Mouse (Mus musculus) layer of hippocampus, postnatal 25 days (tissue): ENCODE results near the gene Brap. TPM values are rescaled to one million over a fixed set of nuclear protein-coding genes. Genes with fewer than 3 reads are reported as not detected.

ENCODE experiments used
- DNase-seq, 2 experiments: peaks; one replicate each; pipeline ENCODE4 v3.0.0; 2022; ENCODE audit warnings: mixed read lengths in 2 of 2, low spot score in 1 of 2; ENCODE audit errors: extremely low spot score in 1 of 2
- total RNA-seq, 2 experiments: library from RNA; stranded (reverse); gene quantifications; 2 replicates each; pipeline ENCODE4 v1.2.3; 2021

The Brap gene
- total RNA-seq, 2 experiments from 2014 or later = 63.2 to 63.6 TPM

GRCm38 (mm10) chr5:121712232-121712933 lies 52.0 kb downstream of the Brap start:
- peak; percentile 22 to 27 for DNase-seq

- no peak for DNase-seq
These were observed 52.7 kb downstream of the Brap start for GRCm38 (mm10) chr5:121712934-121713538.

DNA sequence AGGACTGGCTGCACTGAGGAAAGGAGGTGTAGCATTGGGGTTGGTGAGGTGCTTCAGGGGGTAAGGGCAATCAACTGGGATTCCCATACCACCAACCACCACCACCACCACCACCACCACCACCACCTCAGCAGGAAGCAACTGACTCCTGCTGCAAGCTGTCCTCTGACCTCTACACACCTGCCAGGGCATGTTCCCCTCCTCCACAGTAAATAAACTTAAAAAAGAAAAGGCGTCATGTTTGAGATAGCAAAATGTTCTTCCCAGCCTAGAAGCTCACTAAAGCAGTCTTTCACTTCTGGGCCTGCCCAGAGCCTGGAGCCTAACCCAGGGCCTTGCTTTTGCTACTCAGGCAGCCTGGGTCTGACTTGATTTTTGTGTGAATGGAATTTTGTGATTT lies 54.0 kb downstream of the Brap start:
- DNase-seq = no peak

GRCm38 (mm10) chr5:121714928-121715327 lies 54.6 kb downstream of the Brap start:
- no peak for DNase-seq

DNA sequence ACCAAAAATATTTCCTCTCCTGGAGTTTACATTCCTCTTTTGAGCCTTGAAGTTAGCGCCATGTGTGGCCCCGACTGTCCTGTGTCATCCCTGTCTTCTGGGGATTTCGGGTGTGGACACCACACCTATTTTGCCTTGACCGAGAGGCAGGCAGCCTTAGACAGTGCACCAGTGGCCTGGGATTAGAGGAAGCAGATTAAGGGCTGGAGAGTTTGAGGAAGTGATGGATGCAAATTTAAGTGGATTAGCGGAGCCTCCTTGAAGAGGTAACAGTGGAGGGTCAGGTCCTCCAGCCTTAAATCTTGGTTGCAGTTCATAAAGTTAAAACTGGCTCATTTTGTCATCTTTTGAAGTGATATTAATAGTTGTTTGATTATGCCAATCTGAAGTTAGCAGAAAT lies 58.1 kb downstream of the Brap start:
- no peak for DNase-seq

- peak in 1 of 2 experiments; percentile 9 for DNase-seq
These were observed 60.7 kb downstream of the Brap start for GRCm38 (mm10) chr5:121720888-121721585.

- no peak for DNase-seq
These were observed 61.5 kb downstream of the Brap start for GRCm38 (mm10) chr5:121721841-121722240.

DNA sequence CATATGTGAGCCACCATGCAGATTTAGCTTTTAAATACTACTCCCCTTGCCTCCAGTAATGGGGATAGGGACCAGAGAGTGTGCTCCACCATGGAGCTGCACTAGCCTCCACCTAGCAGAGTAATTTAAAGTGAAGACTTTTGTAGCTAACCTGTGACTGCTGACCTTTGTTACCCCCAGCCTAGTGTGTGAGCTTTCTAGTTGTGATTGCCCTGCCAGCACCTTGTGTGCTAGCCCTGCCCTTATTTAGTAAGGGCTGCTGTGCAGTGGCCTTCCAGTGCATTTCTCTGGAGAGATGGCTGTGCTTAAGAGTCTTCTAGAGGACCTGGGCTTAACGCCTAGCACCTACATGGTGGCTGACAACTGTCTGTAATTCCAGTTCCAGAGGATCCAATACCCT lies 64.3 kb downstream of the Brap start:
- no peak for DNase-seq

- DNase-seq = no peak
These were observed 69.7 kb downstream of the Brap start for GRCm38 (mm10) chr5:121730057-121730456.

GRCm38 (mm10) chr5:121736641-121737040 lies 76.3 kb downstream of the Brap start:
- no peak for DNase-seq

Other genes starting within 250 kb of the Brap start
- gene Tmem116, start 208.7 kb upstream of the Brap start, total RNA-seq = 1 to 10 TPM; 6.6 to 9.3 TPM
- gene Erp29, start 208.1 kb upstream of the Brap start, total RNA-seq = 100 to 1,000 TPM; 131 to 154 TPM
- gene Adam1b, start 157.1 kb upstream of the Brap start, total RNA-seq = under 1 TPM in 1 of 2 experiments, not detected in 1; 0.12 TPM
- 10 to 100 TPM; 12.2 to 16.9 TPM for gene Adam1a, start 115.1 kb upstream of the Brap start, total RNA-seq
- gene Gm42878, start 115.1 kb upstream of the Brap start, total RNA-seq = not detected
- gene Mapkapk5, start 114.7 kb upstream of the Brap start, total RNA-seq = 10 to 100 TPM; 65.4 to 76.7 TPM
- gene Aldh2, start 66.7 kb upstream of the Brap start, total RNA-seq = 100 to 1,000 TPM; 110 to 124 TPM
- 1 to 10 TPM; 6.0 to 7.6 TPM for gene Acad12, start 41.6 kb upstream of the Brap start, total RNA-seq
- gene Acad10, start within 50 bp of the Brap start, total RNA-seq = 1 to 10 TPM; 3.1 to 3.9 TPM
- gene Atxn2, start 50.8 kb downstream of the Brap start, total RNA-seq = 100 to 1,000 TPM; 197 to 244 TPM
- gene Sh2b3, start 177.1 kb downstream of the Brap start, total RNA-seq = 10 to 100 TPM; 22.0 TPM
- 10 to 100 TPM in 1 of 2 experiments, 1 to 10 TPM in 1; 7.8 to 10.2 TPM for gene Pheta1, start 188.4 kb downstream of the Brap start, total RNA-seq